Mouse (Mus musculus) neural tube, embryonic 14.5 days (tissue): ENCODE measurements at regions not wholly inside any gene's neighbourhood (a gene's known extent, or its start where the extent isn't known, plus 50 kb on each side); places are given as distances from the start of the nearest gene placed in this dataset.

ENCODE experiments used
- ATAC-seq: fragments of 200-750 bp; cut with Nextera tagmentation; 2 replicates; pipeline ENCODE4 v1.8.0; 2017; ENCODE audit warnings: low read depth, mild to moderate bottlenecking, moderate TSS enrichment, moderate library complexity
- H3K27ac ChIP-seq: fragments of 300-500 bp; sonication (generic); 2 replicates; pipeline ENCODE4 v1.5.1; 2014; ENCODE audit warnings: low read depth, mild to moderate bottlenecking, control low read depth, low read length, moderate library complexity, mixed read lengths
- H3K27me3 ChIP-seq: fragments of 300-500 bp; sonication (generic); 2 replicates; pipeline ENCODE4 v1.6.1; 2014; ENCODE audit warnings: low read length; ENCODE audit not compliant: control insufficient read depth, insufficient read depth
- H3K36me3 ChIP-seq: fragments of 300-500 bp; sonication (generic); 2 replicates; pipeline ENCODE4 v1.6.1; 2014; ENCODE audit warnings: low read length, mixed read lengths; ENCODE audit not compliant: control insufficient read depth, insufficient read depth
- H3K4me1 ChIP-seq: fragments of 300-500 bp; sonication (generic); 2 replicates; pipeline ENCODE4 v1.6.1; 2014; ENCODE audit warnings: low read length; ENCODE audit not compliant: control insufficient read depth, insufficient read depth
- H3K4me2 ChIP-seq: fragments of 300-500 bp; sonication (generic); 2 replicates; pipeline ENCODE4 v1.6.1; 2014; ENCODE audit warnings: mild to moderate bottlenecking, low read depth, low read length, control low read depth
- H3K4me3 ChIP-seq: fragments of 300-500 bp; sonication (generic); 2 replicates; pipeline ENCODE4 v1.5.1; 2014; ENCODE audit warnings: low read depth, low read length, control low read depth, mixed read lengths
- H3K9ac ChIP-seq: fragments of 300-500 bp; sonication (generic); replicated peaks from 2 replicates; pipeline ENCODE4 v1.6.1; 2014; ENCODE audit warnings: low read depth, mild to moderate bottlenecking, control low read depth, low read length, mixed read lengths
- H3K9me3 ChIP-seq: fragments of 300-500 bp; sonication (generic); 2 replicates; pipeline ENCODE4 v1.6.1; 2016; ENCODE audit warnings: low read length; ENCODE audit not compliant: control insufficient read depth
- WGBS: fragments of 180-500 bp; shearing (Covaris S2); extraction: QIAGEN DNeasy Blood & Tissue Kit; methylation state at CpG from one replicate; pipeline ENCODE4 v1.1.7; 2014; 5-methylcytosine and 5-hydroxymethylcytosine counted together

DNA sequence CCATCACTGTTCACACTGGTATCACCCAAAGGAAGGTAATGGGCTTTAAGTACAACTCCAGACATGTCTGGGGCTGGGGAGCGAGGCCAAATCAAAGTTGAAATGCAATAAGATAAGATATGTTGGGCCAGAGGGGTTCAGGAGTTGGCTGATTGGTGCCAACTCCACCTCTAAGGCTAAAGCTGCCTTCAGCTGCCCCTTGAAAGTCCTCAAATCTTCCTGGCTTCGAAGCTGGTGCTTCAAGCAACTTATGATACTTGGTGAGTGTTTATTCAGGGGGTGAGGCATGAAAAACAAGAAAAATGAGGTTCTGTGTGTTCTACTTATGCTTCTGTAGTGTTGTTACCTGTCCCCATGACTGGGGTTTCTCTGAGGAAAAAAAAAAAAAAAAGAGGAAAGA, 185.3 kb upstream of the Zfp703 start:
- Histone ChIP-seq H3K4me2 (no peak overlapping the region), H3K27ac (no peak overlapping the region), H3K36me3 (no peaks in the 10 kb centered on the region), H3K9ac (no peak overlapping the region), H3K27me3 (no peaks in the 10 kb centered on the region), H3K4me3 (no peak overlapping the region), H3K9me3 (no peaks in the 10 kb centered on the region), H3K4me1 (no peaks in the 10 kb centered on the region)
- WGBS, result 84% methylated on average over 2 of the region's 2 CpGs
- ATAC-seq, result no peak

DNA sequence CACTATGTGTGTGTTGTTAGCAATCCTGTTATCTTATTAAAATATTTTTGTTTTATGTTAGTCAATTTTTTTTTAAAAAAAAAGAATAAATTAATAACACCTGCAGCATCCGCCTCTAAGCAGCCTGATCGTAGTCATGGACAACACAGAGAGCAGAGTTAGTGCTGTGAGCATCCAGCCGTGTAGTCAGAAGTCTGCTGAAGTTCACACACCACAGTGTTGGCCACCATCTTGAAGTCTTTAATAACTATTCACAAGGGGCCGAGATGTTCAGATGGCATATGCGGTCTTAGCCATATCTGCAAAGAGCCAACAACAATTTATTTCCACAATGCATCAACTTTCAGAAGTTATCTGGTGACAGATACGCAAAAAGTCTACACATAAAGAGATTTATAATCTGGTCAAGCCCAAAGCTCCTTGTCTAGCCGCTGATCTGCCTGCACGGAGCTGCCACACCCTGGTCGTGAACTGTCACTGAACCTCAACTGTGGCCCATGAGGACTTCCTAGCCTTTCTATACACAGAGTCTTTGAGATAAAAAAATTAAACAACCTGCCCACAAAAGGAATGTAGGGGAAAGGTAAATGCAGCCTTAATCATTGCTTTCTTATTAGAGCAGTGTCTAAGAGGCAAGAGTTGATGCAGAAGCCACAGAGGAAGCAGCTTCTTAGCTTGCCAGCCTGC, 183.4 kb upstream of the Zfp703 start:
- Histone ChIP-seq H3K27ac (no peak overlapping the region), H3K4me3 (no peak overlapping the region), H3K9me3 (no peaks in the 10 kb centered on the region), H3K4me1 (no peaks in the 10 kb centered on the region), H3K9ac (no peak overlapping the region), H3K4me2 (no peak overlapping the region), H3K36me3 (no peaks in the 10 kb centered on the region), H3K27me3 (no peaks in the 10 kb centered on the region)
- 94% methylated on average over 9 of the region's 9 CpGs for WGBS
- ATAC-seq, result no peak

DNA sequence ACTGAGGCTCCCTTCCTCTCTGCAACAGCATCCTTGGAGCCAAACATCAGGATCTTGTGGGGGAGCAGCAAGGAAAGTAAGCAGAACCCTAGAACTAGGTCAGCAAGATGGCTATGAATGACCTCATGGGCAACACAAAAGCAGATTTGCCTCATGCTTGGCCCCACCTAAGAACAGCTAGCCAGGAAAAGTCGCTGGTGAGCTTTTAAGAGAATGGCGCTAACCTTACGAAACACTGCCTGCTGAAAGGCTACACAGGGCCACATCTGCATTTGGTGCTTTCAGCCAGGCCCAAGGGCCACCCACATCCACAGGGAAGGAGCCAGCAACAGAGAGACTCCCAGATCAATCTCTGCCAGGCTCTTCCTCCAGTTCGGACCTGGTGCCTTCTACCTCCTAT, 182.7 kb upstream of the Zfp703 start:
- WGBS, result 91% methylated on average over 4 of the region's 4 CpGs
- Histone ChIP-seq H3K27ac (no peak overlapping the region), H3K9me3 (no peaks in the 10 kb centered on the region)

DNA sequence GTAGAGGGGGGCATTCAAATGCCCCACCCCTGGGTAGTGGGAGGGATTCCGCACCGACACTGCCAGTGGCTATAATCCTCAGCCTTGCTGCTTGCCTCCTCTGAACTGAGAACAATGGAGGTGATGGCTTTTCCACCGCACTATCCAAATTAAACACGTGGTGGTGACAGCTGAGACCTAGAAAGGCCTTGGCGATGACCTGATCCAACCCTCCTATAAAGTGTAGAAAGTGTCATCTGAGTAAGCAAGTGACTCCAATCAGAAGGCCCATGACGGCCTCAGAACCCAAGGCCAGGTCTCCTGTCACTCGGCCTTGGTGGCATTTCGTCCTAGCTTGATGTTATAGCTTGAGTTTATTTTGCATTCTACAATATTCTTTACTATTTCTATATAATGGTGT, 181.5 kb upstream of the Zfp703 start:
- Histone ChIP-seq H3K9ac (no peak overlapping the region), H3K27me3 (no peaks in the 10 kb centered on the region), H3K4me1 (no peaks in the 10 kb centered on the region), H3K36me3 (no peaks in the 10 kb centered on the region), H3K4me3 (no peak overlapping the region), H3K4me2 (no peak overlapping the region), H3K27ac (no peak overlapping the region), H3K9me3 (no peaks in the 10 kb centered on the region)
- no peak for ATAC-seq
- WGBS, result 82% methylated on average over 8 of the region's 8 CpGs

More for the DNA sequence above, 182.7 kb upstream of the Zfp703 start:
- no peak for ATAC-seq
- Histone ChIP-seq H3K36me3 (no peaks in the 10 kb centered on the region), H3K27me3 (no peaks in the 10 kb centered on the region), H3K4me1 (no peaks in the 10 kb centered on the region), H3K4me3 (no peak overlapping the region), H3K9ac (no peak overlapping the region), H3K4me2 (no peak overlapping the region)

DNA sequence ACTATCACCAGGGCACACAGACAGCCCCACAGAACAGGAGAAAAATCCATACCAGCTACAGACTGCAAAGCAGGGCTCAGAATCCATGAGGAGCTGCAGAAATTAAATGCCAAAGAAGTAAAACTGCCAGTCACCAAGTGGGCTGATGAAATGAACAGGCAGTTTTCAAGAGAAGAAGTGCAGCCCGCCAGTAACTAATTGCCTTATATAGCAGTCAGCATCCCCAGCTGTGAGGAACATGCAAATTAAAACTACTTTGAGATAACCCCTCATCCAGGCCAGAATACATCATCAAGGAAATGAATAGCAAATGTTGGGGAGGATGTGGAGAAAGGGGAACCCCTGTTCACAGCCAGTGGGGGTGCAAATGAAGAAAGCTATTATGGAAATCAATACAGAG, 177.3 kb upstream of the Zfp703 start:
- WGBS, result 18% methylated on average over 1 of the region's 1 CpGs
- H3K9ac ChIP-seq, result no peak overlapping the region
- no peaks in the 10 kb centered on the region for H3K27me3 ChIP-seq
- no peaks in the 10 kb centered on the region for H3K4me1 ChIP-seq
- no peaks in the 10 kb centered on the region for H3K36me3 ChIP-seq
- no peaks in the 10 kb centered on the region for H3K9me3 ChIP-seq
- no peak for ATAC-seq
- no peak overlapping the region for H3K4me3 ChIP-seq
- no peak overlapping the region for H3K4me2 ChIP-seq
- H3K27ac ChIP-seq, result no peak overlapping the region

DNA sequence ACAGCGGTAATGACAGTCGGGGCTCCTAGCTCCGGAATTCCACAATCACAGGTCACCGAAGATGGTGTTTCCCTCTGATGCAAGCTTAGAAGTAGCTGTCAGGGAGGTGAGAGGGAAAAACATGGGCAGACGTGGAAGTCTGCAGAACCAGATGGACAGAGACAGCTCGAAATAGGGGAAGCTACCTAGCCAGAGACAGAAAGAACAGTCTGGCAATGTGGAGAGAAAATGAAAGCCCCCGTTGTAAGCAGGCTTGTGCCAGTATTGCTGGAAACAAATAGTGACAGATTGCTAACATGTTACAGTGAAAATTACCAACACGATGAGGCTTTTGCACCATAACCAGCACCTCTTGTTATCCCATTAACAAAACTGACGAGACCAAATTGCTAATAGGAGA, 173.0 kb upstream of the Zfp703 start:
- H3K36me3 ChIP-seq, result no peaks in the 10 kb centered on the region
- 69% methylated on average over 9 of the region's 9 CpGs for WGBS
- H3K27ac ChIP-seq, result no peak overlapping the region
- no peaks in the 10 kb centered on the region for H3K9me3 ChIP-seq
- H3K27me3 ChIP-seq, result no peaks in the 10 kb centered on the region
- no peak for ATAC-seq
- H3K4me3 ChIP-seq, result no peak overlapping the region
- H3K4me1 ChIP-seq, result 0 out of 2 replicates have a peak, but pooled peaks cover 6% of the 10 kb centered on the region
- H3K4me2 ChIP-seq, result no peak overlapping the region
- no peak overlapping the region for H3K9ac ChIP-seq

DNA sequence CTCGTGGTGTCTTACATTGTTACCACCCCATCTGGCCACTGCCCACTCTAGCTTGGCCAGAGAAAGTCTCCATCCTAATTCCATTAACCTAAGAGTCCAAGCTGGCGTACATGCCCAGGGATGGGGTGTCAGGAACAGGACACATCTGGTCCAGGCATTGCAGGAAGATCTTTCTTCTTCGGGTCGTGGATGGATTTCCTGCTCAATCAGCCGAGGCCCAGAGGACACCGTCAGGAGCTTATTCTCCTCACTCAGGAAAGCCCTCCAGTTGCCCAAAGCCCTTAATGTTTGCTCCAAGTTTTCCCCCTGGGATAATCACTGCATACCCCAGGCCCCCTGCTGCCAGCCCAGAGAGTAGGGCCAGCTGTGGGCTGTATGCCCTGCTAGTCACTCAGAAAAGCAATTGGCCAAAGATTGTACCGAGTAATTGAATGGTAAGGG, 172.2 kb upstream of the Zfp703 start:
- no peak overlapping the region for H3K4me2 ChIP-seq
- H3K9me3 ChIP-seq, result no peaks in the 10 kb centered on the region
- H3K36me3 ChIP-seq, result no peaks in the 10 kb centered on the region
- H3K27ac ChIP-seq, result no peak overlapping the region
- H3K9ac ChIP-seq, result no peak overlapping the region
- ATAC-seq, result no peak; the same call in 1 of the 2 replicates
- 0 out of 2 replicates have a peak, but pooled peaks cover 6% of the 10 kb centered on the region for H3K4me1 ChIP-seq
- no peak overlapping the region for H3K4me3 ChIP-seq
- no peaks in the 10 kb centered on the region for H3K27me3 ChIP-seq
- 23% methylated on average over 7 of the region's 7 CpGs for WGBS

DNA sequence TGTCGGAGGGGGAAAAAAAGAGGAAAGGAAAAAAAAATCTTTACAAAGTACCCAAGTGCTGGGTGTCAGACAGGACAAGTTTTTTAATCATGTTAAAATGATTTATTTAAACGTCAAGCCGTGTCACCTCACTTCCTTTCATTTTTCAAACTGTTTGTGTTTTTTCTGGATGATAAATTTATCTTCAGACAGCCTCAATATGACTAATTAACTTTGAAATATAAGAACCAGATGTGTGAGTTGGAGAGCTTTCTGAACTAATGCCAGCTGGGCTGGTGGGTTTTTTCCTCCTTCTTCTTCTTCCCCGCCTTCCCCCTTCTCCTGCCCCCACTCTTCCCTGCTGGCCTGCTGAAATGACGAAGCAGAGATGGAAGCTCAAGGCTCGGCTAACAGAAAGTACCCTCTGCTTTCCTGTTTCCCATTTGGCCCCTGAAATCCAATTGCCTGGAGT, 171.7 kb upstream of the Zfp703 start:
- 22% methylated on average over 6 of the region's 6 CpGs for WGBS
- Histone ChIP-seq H3K4me2 (no peak overlapping the region), H3K36me3 (no peaks in the 10 kb centered on the region), H3K27ac (no peak overlapping the region), H3K27me3 (no peaks in the 10 kb centered on the region), H3K4me3 (no peak overlapping the region), H3K9ac (no peak overlapping the region), H3K9me3 (no peaks in the 10 kb centered on the region), H3K4me1 (0 out of 2 replicates have a peak, but pooled peaks cover 6% of the 10 kb centered on the region)
- no peak for ATAC-seq

DNA sequence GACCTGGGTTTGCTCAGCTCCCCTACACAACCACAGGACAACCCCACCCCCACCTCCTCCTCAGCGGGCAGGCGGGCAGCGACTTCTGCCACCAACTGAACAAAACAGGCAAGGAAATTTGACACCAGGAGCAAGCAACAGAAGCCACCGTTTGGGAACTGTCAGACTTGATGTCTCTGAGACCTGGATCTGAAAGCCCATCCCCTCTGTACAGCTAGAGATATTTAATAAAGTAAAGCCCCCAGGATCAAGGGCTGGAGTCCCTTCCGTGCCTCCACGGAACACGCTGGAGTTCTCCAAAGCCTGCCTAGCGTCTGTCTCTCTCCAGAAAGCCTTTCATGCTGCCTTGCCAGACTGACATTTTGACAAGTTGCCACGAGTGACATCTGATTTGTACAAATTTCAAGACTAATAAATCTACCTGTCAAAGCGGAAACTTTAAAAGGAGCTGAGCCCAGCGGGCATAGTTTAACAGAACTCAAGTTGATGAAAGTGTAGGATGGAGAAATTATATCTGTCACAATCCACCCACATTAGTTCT, 168.9 kb upstream of the Zfp703 start:
- WGBS, result 12% methylated on average over 11 of the region's 11 CpGs
- Histone ChIP-seq H3K9me3 (no peaks in the 10 kb centered on the region), H3K27me3 (no peaks in the 10 kb centered on the region), H3K36me3 (no peaks in the 10 kb centered on the region), H3K9ac (no peak overlapping the region), H3K27ac (no peak overlapping the region), H3K4me3 (no peak overlapping the region), H3K4me1 (0 out of 2 replicates have a peak, but pooled peaks cover 6% of the 10 kb centered on the region), H3K4me2 (no peak overlapping the region)
- no peak for ATAC-seq
